Mouse (Mus musculus) spleen, postnatal 36 days (tissue): Measurements from ENCODE around the gene Eya4.
A peak's percentile ranks its signal among the peaks of the same experiment; 100 is the strongest.

ENCODE experiments used
- DNase-seq, 2 experiments: peaks; one replicate each; pipeline ENCODE4 v3.0.0; 2022; ENCODE audit warnings: low spot score in 2 of 2, mixed read lengths in 1 of 2

Eya4 gene

GRCm38 (mm10) chr10:23156866-23157625 lies 193.5 kb downstream of the Eya4 start:
- DNase-seq = no peak

GRCm38 (mm10) chr10:23150401-23150800 lies 200.2 kb downstream of the Eya4 start:
- no peak for DNase-seq

- DNase-seq = no peak
These were observed 206.0 kb downstream of the Eya4 start for GRCm38 (mm10) chr10:23144616-23145015.

GRCm38 (mm10) chr10:23127947-23128346 lies 222.6 kb downstream of the Eya4 start:
- DNase-seq = no peak

GRCm38 (mm10) chr10:23127151-23127550 lies 223.4 kb downstream of the Eya4 start:
- no peak for DNase-seq

- DNase-seq = no peak
These were observed 224.1 kb downstream of the Eya4 start for GRCm38 (mm10) chr10:23126529-23126928.

- DNase-seq = no peak
These were observed 230.1 kb downstream of the Eya4 start for GRCm38 (mm10) chr10:23120437-23120836.

GRCm38 (mm10) chr10:23116786-23117410 lies 233.7 kb downstream of the Eya4 start:
- peak in 1 of 2 experiments; percentile 9 for DNase-seq

- no peak for DNase-seq
These were observed 234.5 kb downstream of the Eya4 start for GRCm38 (mm10) chr10:23116063-23116462.

GRCm38 (mm10) chr10:23115321-23115720 lies 235.3 kb downstream of the Eya4 start:
- no peak for DNase-seq

- no peak for DNase-seq
These were observed 242.5 kb downstream of the Eya4 start for GRCm38 (mm10) chr10:23108122-23108521.

GRCm38 (mm10) chr10:23092517-23092916 lies 258.1 kb downstream of the Eya4 start:
- DNase-seq = no peak

- no peak for DNase-seq
These were observed 259.0 kb downstream of the Eya4 start for GRCm38 (mm10) chr10:23091552-23091951.

- no peak for DNase-seq
These were observed 260.3 kb downstream of the Eya4 start for GRCm38 (mm10) chr10:23090323-23090722.

GRCm38 (mm10) chr10:23089271-23089670 lies 261.3 kb downstream of the Eya4 start:
- no peak for DNase-seq

GRCm38 (mm10) chr10:23088764-23089163 lies 261.8 kb downstream of the Eya4 start:
- no peak for DNase-seq

- no peak for DNase-seq
These were observed 264.0 kb downstream of the Eya4 start for GRCm38 (mm10) chr10:23086352-23087215.

- no peak for DNase-seq
These were observed 269.1 kb downstream of the Eya4 start for GRCm38 (mm10) chr10:23081548-23081828.

- DNase-seq = peak; percentile 9 to 26
These were observed 269.6 kb downstream of the Eya4 start for GRCm38 (mm10) chr10:23080749-23081547.

GRCm38 (mm10) chr10:23076691-23077385 lies 273.7 kb downstream of the Eya4 start:
- DNase-seq = no peak

- DNase-seq = no peak
These were observed 277.2 kb downstream of the Eya4 start for GRCm38 (mm10) chr10:23073431-23073830.
